Mouse (Mus musculus): ENCODE results near the gene Pcid2.

Pcid2 gene

DNA sequence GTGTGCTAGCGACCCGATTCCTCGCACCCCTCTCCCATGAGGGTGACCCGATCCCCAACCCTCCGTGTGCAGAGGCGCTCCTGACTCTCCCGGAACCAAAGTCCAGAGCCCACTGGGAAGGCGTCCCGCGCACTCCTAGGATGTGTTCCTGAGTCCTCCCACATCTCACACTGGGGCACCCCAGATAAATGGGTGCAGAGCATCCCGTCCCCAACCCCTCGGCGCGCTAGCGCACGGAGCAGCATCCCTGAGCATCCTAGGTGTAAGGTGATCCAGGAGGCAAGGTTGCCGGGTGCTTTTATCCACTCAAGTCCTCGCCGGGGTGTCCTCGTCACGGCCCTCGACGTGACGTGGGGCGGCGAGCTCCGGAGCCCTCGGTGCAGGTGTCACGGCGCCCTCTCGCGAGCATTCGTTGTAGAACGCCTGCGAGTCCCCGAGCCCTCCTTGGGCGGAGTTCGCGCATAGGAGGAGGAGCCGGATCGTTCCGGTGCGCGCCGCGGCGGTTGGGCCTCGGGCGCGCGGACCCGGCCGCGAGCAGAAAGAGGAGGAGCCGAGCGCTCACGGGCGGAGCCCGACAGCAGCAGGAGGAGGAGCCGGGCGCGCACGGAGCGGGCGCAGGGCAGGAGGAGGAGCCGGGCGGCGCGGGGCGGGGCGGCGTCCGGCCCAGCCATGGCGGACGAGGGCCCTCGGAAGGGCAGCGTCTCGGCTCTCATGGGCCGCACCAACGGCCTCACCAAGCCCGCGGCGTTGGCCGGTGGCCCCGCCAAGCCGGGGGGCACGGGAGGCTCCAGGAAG lies at the start of gene Pcid2, which contains the start of gene Cul4a:
Gene Pcid2, minus strand, starts transcription at position 373 of the 795 bp plus-strand sequence.
Gene Cul4a, plus strand, starts transcription at position 535 of the 795 bp plus-strand sequence.
- peak; percentile 96 to 99 for DNase-seq

DNA sequence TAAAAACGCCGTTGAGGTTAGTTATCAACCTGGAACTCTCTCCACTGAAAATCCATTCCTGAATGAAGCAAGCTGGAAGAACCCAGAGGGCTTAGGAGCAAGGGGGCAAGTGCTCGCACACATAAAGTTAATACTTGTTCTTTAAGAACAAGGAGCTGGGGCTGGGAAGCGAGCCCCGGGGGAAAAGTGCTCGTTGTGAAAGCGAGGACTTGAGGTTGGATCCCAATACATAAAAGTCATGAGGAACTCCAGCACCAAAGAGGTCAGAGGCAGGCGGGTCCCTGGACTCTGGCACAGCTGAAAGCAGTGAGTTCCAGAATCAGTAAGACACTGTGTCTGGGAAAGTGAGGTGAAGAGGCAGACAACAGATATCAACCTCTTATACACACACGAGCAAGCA lies 48.8 kb upstream of the Pcid2 start:
- DNase-seq: no peak

DNA sequence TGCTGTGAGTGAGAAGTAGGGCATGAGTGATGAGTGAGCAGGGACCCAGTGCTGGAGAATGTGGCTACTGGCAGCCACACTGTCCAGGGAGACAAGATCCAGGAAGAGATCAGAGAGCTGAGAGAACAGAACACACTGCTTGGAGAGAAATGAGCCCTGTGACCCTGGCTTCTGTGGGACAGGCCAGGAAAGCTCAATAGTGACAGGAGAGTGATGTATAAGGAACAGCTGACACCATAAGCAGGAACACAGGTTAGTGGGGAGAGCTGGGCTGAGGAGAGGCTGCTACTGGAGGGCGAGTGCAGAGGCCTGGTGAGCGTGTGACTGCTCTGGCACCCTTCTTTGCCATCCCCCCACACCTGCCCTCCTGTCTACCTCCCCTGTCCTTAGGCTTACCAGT lies 45.7 kb upstream of the Pcid2 start:
- DNase-seq: no peak

DNA sequence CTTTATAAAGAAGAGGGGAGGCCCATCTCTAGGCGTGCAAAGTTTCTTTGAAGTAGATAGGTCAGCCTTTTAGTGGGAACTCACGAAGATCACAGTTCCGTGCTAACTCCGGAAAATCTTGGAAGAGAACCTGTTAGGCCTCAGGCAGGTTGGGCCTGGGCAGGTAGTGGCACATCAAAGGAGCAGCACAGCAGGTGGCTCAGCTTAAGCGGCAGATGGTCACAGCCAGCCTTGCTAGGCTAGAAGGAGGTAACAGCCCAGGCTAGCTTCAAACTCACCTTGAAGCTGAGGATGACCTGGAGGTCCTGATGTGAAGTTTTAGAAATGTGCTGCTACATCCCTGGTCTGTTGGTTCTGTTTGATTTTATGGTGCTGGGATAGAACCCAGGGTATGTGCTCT lies 44.6 kb upstream of the Pcid2 start:
- no peak for DNase-seq

DNA sequence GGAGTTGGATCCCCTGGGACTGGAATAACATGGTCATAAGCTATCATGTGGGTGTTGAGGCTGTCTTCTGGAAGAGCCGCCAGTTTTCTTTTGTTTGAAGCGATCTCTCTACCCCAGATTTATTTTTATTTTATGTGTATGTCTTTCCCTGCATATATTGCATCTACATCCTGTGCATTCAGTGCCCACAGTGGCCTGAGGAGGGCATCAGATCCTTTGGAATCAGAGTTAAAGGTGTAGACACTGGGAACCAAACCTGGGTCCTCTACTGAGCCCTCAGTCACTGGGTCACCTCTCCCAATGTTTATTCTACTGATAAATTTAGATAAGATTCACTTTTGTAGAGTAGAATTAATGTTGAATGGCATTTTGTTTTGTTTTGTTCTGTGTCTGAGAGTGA lies 44.0 kb upstream of the Pcid2 start:
- peak in 1 of 2 experiments; percentile 16 for DNase-seq

DNA sequence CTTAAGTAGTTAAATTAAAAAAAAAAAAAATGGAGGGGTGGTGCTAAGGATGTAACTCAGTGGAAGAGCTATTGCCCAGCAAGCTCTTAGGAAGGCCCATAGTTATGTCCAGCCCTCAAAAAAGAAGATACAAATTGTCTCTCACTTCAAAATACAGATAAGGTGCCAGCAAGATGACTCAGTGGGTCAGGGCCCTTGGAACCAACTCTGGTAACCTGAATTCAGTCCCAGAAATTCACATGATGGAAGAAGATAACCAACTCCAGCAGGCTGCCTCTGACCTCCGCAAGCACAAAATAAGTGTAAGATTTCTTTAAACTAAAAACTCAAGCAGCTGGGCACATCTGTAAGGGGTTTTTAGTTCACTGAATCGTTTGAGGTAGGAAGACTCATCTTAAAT lies 43.2 kb upstream of the Pcid2 start:
- no peak for DNase-seq

DNA sequence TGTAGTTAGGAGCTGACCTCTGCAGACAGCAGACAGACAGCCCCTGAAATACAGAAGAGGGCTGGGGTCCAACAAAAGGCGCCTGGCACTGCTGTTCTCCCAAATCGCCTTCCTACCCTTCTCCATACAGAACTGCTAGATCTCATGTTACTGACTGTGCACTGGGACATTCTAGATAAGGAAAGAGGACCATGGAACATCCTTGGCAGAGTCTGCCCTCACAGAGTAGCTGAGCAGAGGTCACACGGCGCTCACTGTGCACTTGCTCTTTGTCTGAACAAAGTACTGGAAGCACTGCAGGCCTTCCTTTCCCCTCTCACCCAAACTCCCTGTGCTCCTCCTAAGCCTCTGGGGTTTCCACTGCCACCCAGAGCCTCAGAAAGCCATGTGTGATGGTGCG lies 36.4 kb upstream of the Pcid2 start:
- no peak for DNase-seq

DNA sequence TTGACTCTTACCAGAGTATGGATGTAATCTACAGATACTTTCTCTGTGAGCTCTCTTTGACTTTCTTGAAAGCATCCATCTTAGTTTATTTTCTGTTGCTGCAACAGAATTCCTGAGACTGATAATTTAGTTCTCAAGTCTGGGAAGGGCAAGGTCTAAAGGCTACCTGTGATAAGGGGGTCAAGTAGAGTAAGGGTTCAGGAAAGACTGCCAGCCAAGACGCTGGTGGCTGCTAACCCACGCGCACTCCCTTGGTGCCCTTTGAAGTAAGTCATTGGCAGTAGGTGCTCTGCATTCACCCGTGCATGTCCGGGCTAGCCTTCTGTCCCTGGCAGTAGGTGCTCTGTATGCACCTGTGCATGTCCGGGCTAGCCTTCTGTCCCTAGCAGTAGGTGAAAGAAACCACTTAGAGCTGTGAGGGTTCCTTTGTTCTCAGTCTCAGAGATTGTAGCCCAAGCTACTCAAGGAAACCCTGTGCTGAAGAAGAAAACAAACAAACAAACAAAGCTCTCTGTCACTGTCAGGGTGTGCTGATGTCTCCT lies 34.5 kb upstream of the Pcid2 start:
- no peak for DNase-seq

DNA sequence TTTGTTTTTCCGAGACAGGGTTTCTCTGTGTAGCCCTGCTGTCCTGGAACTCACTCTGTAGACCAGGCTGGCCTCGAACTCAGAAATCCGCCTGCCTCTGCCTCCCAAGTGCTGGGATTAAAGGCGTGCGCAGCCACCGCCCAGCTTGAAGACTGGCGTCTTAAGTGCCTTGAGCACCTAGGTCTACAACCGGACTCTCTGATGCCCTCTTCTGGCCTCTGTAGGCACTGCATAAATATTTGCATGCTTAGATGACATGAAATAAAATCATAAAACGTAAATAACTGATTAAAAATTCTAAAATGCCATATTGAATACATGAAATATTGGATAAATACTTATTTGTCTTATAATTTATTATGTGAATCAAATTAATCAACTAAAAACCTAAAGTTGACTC lies 27.0 kb upstream of the Pcid2 start:
- DNase-seq: peak; percentile 54 to 85

DNA sequence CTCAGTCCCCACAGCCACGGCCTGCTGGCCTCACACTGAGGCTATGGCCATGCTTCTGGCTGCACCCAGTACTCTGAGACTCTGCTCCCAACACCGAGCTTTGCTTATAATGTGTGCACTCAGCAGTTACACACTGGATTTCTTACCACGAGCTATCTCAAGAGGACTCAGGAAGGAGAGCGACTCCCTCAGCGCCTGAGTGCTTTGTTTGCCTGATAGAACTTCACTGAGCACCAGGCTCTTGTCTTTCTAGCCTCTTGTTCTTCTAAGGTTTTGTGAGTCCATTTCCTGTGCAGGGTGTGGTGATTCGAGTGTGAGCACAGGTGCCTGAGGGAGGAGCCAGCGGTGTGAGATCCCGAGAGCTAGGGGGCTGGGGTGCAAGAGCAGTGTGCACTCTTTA lies 19.6 kb upstream of the Pcid2 start:
- DNase-seq: no peak

DNA sequence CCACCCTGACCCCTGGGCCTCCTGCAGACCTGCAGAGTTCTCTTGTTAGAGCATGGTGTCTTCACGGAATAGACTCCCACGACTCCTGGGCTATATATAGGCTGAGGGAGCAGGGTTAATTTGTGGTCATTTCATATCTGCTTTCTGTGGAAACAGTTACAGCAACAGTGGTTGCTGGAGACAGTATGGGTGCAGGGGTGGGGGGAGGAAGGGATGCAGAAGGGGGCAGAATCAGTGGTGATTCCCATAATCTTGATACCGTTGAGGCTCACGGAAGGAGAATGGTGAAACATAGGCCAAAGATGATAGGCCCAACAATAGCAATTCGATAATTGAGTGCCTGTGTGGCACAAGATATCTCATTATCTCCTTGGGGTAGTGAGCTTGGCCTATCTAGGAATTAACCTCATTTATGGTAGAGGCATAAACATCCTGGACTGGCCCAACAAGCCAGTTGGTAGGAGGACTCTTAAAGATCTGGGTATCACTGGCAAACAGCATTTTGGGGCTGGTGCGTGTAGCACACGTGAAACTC lies 17.7 kb upstream of the Pcid2 start:
- no peak for DNase-seq

DNA sequence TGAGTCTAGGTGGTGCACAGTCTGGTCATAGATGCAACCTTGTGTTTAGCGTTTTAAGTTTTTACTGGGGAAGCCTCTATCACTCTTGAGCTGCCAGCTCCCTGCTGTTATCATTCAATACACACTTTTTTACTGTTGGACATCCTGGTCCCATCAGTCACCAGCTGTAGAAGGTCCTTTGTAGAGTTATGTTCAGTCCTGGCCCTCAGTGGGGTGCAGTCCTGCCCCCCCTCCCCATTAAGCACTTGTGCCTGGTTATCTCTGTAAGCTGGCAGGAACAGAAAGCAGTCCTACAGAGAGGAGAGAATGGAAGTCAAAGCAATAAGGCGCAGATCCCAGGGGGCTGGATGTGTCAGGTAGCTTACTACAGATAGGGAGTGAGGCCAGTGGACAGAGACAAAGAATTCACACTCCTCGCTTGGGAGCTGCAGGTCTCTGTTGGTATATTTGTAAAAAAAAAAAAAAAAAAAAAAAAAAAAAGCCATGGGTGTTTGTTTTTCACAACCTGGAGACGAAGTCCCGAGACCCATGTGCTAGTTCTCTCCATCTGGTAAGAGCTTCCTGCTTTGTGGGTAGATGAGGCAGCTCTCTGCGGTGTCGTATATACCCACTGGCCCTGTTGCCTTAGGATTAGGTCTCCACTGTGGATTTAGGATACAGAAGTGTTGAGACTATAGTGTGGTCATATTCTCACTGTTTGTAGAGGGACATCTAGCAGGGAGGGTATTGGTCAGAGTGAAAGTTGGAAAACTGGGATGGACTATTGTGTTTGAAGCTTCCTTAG lies 15.8 kb upstream of the Pcid2 start:
- DNase-seq: no peak

DNA sequence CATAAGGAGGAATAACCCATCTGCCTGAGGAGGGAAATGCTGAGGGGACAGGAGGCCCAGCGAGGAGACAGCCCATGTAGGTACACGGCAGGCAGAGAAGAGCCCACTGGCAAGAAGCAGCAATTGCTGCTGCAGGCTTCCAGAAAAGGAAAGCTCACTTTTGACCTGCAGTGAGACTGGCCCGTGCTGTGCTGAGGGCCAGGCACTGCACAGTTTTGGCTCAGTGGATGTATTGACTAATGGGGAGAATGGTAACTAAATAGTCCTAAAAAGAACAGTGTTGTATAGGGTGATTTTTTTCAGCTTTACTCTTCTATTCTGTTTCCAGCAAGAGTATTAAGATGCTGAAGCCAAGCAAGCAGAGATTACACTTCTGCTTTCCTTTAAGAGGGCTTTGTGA lies 13.3 kb upstream of the Pcid2 start:
- no peak for DNase-seq

DNA sequence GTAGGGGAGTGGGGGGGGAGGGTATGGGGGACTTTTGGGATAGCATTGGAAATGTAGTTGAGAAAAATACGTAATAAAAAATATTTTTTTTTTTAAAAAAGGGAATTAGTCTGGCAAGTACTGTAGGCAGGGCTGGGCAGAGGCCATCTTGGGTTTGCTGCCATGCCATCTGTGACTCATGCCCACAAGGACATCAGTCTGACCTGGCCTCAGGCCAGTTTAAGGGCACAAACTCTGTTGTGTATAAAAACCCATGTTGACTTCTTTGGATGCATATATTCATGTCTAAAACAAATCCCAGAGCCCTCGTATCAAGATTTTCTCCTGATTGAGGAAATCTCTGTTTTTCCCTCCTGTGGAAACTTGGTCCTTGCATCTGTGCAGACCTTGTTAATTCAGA lies 11.8 kb upstream of the Pcid2 start:
- DNase-seq: no peak

DNA sequence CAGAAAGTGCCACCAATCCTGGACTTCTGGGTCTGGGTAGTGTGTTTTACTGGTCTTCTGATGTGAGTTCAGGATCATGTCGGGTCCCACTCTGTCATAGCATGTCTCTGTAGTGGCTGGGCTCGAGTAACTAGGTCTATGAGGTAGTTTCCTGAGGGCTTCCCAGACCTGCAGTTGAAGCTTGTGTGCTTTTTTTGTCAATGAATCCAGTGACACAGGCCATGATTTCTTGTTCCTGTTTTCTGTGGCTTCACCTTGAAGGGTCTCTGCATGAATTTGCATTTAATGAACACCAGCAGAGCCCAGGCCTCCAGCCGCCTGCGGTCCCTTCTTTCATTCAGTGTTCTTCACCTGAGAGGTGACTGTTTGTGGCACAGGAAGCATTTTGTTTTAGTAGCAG lies 8.0 kb upstream of the Pcid2 start:
- DNase-seq: no peak

DNA sequence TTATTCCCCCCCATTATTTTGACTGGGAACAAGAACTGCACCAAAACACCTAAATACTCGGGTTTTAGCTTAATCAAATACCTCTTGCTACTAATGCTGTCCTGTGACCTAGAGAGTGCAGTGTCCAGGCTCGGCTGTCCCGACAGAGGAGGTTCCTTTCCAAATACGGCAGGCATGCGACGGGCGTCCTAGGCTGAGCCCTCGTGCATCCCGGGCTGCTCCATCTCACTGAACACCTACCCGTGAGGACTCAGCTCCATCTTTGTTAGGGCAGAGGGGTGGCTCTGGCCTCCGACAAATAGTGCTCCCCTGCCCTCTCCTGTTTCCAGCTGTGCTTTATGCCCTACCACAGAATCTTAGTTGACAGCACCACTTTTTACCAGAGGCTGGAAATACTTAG lies 6.7 kb upstream of the Pcid2 start:
- no peak for DNase-seq

DNA sequence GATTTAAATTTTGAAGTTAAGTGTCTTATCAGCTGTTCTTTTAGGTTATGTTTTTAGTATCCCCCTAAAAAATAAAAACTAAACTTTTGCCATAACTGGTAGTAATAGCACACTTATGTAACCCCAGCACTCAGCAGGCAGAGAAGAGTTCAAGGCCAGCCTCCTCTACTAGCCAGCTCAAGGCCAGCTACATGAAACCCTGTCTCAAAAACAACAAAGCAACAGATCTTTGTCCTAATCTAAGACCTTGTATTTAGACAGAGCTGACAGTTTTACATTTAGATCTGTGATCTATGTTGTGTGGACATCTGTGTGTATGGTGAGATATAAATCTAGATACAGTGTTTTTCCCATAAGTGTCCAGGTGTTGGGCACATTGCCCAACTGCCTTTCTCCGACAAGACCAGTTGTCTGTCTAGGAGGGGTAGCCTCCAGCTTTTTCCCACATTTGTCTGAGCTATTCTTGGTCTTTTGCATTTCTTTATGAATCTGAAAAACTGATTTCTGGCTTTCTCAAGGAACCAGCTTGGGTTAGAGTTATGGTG lies 4.2 kb upstream of the Pcid2 start:
- DNase-seq: no peak

DNA sequence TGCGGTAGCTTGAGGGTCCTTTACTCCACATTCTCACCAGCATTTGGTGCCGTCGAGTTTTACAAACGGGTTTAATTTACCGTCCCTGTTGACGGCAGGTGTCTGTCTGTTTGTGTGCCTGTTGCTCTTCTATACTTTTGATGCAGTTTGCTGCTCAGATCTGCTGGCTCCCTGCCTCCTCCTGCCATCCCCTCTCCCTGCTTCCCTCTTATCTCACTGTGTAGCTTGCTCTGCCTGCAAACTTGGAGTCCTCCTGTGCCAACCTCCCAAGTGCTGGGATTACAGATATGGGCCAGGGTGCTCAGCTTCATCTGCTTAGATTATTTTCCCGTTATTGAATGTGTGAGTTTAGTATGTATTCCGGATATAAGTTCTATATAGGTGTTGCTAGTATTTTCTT lies 3.7 kb upstream of the Pcid2 start:
- DNase-seq: no peak

DNA sequence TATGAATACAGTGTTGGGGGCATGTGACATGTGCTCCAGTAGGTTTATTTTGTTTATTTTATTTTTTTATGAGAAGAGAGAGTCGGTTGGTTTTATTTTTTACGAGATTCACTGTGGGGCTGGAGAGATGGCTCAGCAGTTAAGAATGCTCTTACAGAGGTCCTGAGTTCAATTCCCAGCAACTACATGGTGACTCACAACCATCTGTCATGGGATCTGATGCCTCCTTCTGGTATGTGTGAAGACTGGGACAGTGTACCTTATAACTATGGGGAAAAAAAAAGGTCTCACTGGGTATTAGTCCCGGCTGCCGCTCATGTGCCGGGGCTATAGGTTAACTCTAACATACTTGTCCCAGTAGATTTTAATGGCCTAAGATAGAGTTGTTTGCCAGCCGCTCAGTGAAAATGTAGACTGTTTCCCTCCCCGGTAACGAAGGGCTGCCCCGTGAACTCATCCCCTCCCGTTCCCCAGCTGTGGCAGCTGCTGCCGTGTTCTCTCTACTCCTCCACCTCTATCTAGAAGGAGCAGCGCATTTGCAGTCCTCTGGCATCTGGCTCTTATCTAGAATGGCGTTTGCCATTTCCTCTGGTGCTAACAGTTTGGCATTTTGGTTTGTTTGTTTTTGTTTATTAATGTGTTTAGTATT lies 2.9 kb upstream of the Pcid2 start:
- DNase-seq: no peak

DNA sequence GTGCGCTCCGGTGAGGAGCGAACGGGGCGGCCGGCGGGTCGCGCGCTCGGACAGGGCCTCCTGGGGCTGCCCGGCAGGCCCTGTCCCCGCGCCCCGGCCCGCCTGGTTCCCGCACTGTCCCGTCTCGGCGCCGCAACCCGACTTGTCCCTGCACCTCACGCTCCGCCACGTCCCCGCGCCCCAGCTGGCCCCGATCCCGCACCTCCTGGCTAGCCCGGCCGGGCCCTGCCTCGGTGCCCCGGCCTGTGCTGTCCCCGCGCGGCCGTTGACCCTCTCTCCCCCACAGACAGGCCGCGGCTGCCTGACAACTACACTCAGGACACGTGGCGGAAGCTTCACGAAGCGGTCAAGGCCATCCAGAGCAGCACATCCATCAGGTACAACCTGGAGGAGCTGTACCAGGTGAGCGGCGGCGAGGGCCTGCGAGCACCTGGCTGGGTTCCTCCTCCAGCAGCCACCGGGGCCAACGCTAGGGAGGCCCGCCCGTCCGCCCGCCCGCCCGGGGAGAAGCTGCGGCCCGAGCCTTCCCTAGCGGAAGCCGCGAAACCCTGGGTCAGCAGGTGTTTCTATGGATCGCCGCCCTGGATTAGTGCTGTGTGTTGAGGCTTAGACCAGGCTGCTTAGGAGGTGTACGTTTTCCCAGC lies 771 bp upstream of the Pcid2 start:
- peak; percentile 55 to 76 for DNase-seq

DNA sequence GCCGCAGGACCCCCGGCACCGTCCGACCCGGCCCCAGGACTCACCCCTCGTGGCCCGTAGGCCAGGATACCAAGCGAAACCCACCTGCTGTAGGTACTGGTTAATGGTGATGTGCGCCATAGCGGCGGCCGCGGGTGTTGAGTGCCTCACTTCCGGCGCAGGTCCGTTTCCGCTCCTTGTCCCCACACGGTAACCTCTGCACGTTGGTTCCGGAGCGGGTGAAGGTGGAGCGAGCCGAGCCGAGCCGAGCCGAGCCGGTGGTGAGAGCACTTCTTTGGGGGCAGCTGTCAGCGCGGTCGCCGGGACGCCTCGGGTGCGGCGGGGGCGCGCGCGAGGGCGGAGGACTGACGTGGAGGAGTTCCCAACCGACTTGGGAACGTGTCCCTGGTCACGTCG lies 570 bp downstream of the Pcid2 start:
- DNase-seq: peak; percentile 91 to 93

DNA sequence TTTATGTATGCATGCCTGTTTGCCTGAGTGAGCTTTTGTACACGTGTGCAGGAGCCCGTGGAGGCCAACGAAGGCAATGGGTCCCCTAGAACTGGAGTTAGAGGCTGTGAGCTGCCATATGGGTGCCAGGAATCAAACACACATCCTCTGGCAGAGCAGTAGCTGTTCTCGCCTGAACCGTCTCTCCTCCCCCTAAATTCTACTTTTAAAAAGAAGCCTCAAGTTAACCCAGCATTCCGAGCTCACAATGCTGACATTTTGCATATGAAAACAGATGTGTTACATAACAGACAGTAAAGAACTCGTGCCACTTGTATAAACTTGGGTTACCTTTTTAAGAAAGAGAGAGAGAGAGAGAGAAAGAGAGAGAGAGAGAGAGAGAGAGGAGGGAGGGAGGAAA lies 27.7 kb downstream of the Pcid2 start:
- no peak for DNase-seq
